Mouse (Mus musculus): ENCODE data around the gene Sesn2. TPM values are rescaled to one million over a fixed set of nuclear protein-coding genes. Genes with fewer than 3 reads are reported as not detected.

Gene Sesn2
- polyA plus RNA-seq, 1 experiment from 2014 or later: 10.5 TPM

DNA sequence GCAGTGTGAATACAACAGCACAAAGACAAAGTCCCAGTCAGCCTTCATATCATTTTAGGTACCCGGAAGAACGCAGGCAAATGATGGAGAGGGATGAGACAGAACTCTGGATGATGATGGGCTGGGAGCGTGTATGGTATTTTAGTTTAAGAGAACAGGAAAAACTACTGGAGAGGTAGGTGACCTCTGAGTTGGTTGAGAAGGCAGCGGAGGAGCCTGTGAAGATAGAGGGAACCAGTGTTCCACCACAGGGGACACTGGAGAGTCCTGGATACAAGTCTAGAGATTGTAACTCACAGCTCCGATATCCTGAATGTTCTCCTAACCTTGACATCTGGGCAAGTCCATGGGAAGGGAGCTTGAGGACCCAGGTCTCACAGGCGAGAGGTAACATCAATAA is 4.1 kb downstream of the Sesn2 start:
- no peak overlapping the region for H3K27ac ChIP-seq (ENCODE audit: low read depth, low read length)
- H3K9me3 ChIP-seq (ENCODE audit: control insufficient read depth, low read length): no peaks in the 10 kb centered on the region
- H3K4me3 ChIP-seq (ENCODE audit: low read depth, low read length): no peak overlapping the region
- no peak overlapping the region for H3K9ac ChIP-seq (ENCODE audit: low read depth, low read length)
- no peaks in the 10 kb centered on the region for H3K27me3 ChIP-seq (replicated peaks; ENCODE audit: control insufficient read depth, insufficient read depth, low read length)
- DNase-seq (ENCODE audit: low spot score): no peak
- no peak overlapping the region for H3K4me2 ChIP-seq
- no peaks in the 10 kb centered on the region for H3K36me3 ChIP-seq (ENCODE audit: control insufficient read depth, insufficient read depth, low read length)
- no peak for ATAC-seq (replicated peaks; ENCODE audit: low FRiP score)
- 84% methylated on average over 6 of the region's 6 CpGs for WGBS
- H3K4me1 ChIP-seq (replicated peaks; ENCODE audit: control insufficient read depth, insufficient read depth, low read length): peaks cover 55% of the 10 kb centered on the region

DNA sequence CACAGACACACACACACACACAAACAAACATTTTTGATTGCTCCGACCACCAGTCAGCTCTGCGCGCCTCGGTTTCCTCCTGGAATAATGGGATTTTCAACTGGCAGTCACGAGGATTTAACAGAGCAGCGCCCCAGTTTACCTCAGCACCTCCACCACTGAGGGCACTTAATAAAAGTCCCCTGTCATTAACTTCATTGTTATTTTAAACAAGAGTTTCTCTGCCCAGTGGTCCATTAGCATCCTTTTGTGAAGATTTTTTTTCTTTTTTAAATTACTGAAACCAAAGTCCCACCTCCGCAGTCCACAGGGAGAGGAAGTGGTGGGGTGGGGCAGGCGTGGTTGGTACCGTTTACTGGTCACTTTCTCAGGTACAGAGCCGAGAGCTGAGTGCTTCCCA is 4.5 kb downstream of the Sesn2 start:
- Histone ChIP-seq H3K9me3 (ENCODE audit: control insufficient read depth, low read length) (no peaks in the 10 kb centered on the region), H3K9ac (ENCODE audit: low read depth, low read length) (no peak overlapping the region), H3K36me3 (ENCODE audit: control insufficient read depth, insufficient read depth, low read length) (no peaks in the 10 kb centered on the region), H3K4me2 (peak overlapping the region; percentile 43; the same call in 1 of the 2 replicates), H3K4me1 (replicated peaks; ENCODE audit: control insufficient read depth, insufficient read depth, low read length) (peaks cover 54% of the 10 kb centered on the region), H3K27me3 (replicated peaks; ENCODE audit: control insufficient read depth, insufficient read depth, low read length) (no peaks in the 10 kb centered on the region), H3K4me3 (ENCODE audit: low read depth, low read length) (no peak overlapping the region), H3K27ac (ENCODE audit: low read depth, low read length) (peak overlapping the region; percentile 56; the same call in 1 of the 2 replicates)
- DNase-seq (ENCODE audit: low spot score) (no peak), ATAC-seq (replicated peaks; ENCODE audit: low FRiP score) (no peak)
- WGBS: 49% methylated on average over 10 of the region's 10 CpGs

DNA sequence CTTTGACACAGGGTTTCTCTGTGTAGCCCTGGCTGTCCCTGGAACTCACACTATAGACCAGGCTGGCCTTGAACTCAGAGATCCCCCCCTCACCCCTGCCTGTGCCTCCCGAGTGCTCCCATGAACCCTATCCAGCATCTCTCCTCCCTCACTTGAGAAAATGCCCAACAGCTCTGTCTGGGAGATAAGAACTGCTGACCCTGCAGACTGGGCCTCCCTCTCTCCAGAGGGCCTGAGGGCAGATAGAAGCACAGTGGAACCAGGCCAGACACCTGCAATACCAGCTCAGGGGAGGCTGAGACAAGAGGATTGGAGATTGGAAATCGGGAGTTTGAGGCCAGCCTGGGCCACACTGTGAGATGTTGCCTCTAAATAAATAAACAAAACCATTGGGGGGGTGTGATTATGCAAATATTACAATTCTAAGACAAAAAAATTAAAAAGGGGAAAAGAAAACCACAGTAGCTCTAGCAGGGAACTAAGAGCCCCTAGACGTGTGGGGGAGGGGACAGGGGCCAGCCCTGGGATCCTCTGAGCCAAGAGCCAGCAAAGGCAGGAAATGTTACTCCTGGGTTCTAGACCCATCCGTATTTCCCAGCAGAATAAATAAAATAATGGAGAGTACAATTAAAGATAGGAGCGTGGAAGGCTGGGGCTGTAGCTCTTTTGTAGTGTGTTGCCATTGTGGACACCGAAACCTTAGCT is 5.1 kb downstream of the Sesn2 start:
- Histone ChIP-seq H3K9ac (ENCODE audit: low read depth, low read length) (0 out of 2 replicates have a peak overlapping the region, but pooled peaks have one; percentile 5), H3K4me1 (replicated peaks; ENCODE audit: control insufficient read depth, insufficient read depth, low read length) (peaks cover 50% of the 10 kb centered on the region)

DNA sequence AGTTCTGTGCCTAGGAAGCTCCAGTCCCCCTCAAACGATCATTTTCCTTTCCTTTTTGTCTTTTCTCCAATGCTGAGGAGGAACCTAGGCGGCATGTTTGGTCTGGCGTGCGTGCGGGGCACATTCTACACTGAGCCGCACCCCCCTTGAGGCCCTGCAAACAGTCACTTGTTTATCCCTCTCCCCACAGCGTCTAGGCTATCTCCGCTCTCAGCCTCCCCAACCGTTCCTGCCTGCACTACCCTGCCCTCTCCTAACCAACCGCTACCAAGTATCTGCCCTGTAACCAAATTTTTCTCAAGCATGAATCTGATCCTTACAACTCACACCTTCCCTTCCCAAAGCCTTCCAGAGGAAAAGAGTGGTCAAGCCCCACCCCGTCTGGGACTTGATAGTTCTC is 7.0 kb downstream of the Sesn2 start:
- WGBS: 56% methylated on average over 11 of the region's 11 CpGs
- H3K9ac ChIP-seq (ENCODE audit: low read depth, low read length): peak overlapping the region; percentile 35; the same call in 1 of the 2 replicates
- H3K27ac ChIP-seq (ENCODE audit: low read depth, low read length): peak overlapping the region; percentile 74
- H3K27me3 ChIP-seq (replicated peaks; ENCODE audit: control insufficient read depth, insufficient read depth, low read length): no peaks in the 10 kb centered on the region
- ATAC-seq (replicated peaks; ENCODE audit: low FRiP score) (peak; percentile 91), DNase-seq (ENCODE audit: low spot score) (no peak)
- H3K36me3 ChIP-seq (ENCODE audit: control insufficient read depth, insufficient read depth, low read length): peaks cover 9% of the 10 kb centered on the region; the same call in 1 of the 2 replicates
- H3K4me3 ChIP-seq (ENCODE audit: low read depth, low read length): no peak overlapping the region; the same call in 1 of the 2 replicates
- H3K4me1 ChIP-seq (replicated peaks; ENCODE audit: control insufficient read depth, insufficient read depth, low read length): peaks cover 44% of the 10 kb centered on the region
- H3K4me2 ChIP-seq: peak overlapping the region; percentile 55
- H3K9me3 ChIP-seq (ENCODE audit: control insufficient read depth, low read length): no peaks in the 10 kb centered on the region

More for the DNA sequence above, 5.1 kb downstream of the Sesn2 start:
- Histone ChIP-seq H3K27me3 (replicated peaks; ENCODE audit: control insufficient read depth, insufficient read depth, low read length) (no peaks in the 10 kb centered on the region), H3K4me2 (peak overlapping the region; percentile 43), H3K4me3 (ENCODE audit: low read depth, low read length) (no peak overlapping the region), H3K27ac (ENCODE audit: low read depth, low read length) (peak overlapping the region; percentile 56; the same call in 1 of the 2 replicates), H3K36me3 (ENCODE audit: control insufficient read depth, insufficient read depth, low read length) (no peaks in the 10 kb centered on the region), H3K9me3 (ENCODE audit: control insufficient read depth, low read length) (no peaks in the 10 kb centered on the region)
- WGBS: 44% methylated on average over 6 of the region's 6 CpGs
- no peak for DNase-seq (ENCODE audit: low spot score)
- 0 out of 2 replicates have a peak, but pooled peaks have one; percentile 29 for ATAC-seq (replicated peaks; ENCODE audit: low FRiP score)

DNA sequence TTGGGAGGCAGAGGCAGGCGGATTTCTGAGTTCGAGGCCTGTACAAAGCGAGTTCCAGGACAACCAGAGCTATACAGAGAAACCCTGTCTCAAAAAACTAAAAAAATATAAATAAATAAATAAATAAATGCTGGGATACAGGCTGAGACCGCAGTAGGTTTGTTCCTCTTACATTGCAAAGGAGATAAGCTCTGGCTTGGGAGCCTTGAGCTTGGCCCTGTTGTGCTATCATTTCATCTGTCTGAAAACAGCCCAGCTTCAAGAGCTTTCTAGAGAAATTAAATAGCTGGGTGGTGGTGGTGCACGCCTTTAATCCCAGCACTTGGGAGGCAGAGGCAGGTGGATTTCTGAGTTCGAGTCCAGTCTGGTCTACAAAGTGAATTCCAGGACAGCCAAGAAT is 8.7 kb downstream of the Sesn2 start:
- Histone ChIP-seq H3K9me3 (ENCODE audit: control insufficient read depth, low read length) (no peaks in the 10 kb centered on the region), H3K4me3 (ENCODE audit: low read depth, low read length) (no peak overlapping the region), H3K36me3 (ENCODE audit: control insufficient read depth, insufficient read depth, low read length) (peaks cover 17% of the 10 kb centered on the region; the same call in 1 of the 2 replicates), H3K4me2 (no peak overlapping the region), H3K9ac (ENCODE audit: low read depth, low read length) (no peak overlapping the region), H3K27me3 (replicated peaks; ENCODE audit: control insufficient read depth, insufficient read depth, low read length) (no peaks in the 10 kb centered on the region), H3K4me1 (replicated peaks; ENCODE audit: control insufficient read depth, insufficient read depth, low read length) (peaks cover 33% of the 10 kb centered on the region), H3K27ac (ENCODE audit: low read depth, low read length) (no peak overlapping the region)
- DNase-seq (ENCODE audit: low spot score) (no peak), ATAC-seq (replicated peaks; ENCODE audit: low FRiP score) (no peak)
- 85% methylated on average over 6 of the region's 6 CpGs for WGBS

DNA sequence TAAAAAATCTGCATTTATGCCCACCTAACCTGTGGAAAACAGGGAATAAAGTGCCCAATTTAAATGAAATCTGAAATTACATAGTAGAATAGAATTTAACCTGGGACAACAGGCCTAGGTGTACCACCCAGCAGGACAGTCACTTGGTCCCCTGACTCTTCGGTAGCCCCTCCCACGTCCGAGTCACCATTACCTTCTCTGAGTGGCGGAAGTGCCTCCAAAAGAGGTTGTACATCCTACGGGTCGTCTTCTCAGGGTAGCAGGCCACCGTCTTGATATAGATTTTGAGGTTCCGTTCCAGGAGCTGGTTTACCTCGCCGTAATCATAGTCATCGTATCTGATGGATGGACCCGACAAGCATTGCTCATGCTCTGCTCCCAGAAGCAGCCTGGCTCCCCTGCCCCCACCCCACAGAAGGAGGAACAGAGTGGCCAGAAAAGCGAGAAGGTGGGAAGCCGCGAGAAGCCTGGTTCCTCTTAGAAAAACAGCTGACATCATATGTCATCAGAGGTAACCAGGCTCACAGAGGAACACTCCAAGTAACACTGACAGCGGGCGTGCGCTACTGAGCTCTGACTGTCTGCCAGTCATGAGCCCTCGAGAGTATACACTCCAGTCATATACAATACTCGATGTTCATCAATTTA is 15.9 kb downstream of the Sesn2 start:
- WGBS: 68% methylated on average over 20 of the region's 20 CpGs
- no peak for ATAC-seq (replicated peaks; ENCODE audit: low FRiP score)
- H3K36me3 ChIP-seq (ENCODE audit: control insufficient read depth, insufficient read depth, low read length): peaks cover 18% of the 10 kb centered on the region; the same call in 1 of the 2 replicates
- no peak overlapping the region for H3K4me2 ChIP-seq
- no peak overlapping the region for H3K4me3 ChIP-seq (ENCODE audit: low read depth, low read length)
- no peaks in the 10 kb centered on the region for H3K27me3 ChIP-seq (replicated peaks; ENCODE audit: control insufficient read depth, insufficient read depth, low read length)
- no peak for DNase-seq (ENCODE audit: low spot score)
- H3K9me3 ChIP-seq (ENCODE audit: control insufficient read depth, low read length): no peaks in the 10 kb centered on the region
- H3K27ac ChIP-seq (ENCODE audit: low read depth, low read length): no peak overlapping the region
- H3K9ac ChIP-seq (ENCODE audit: low read depth, low read length): no peak overlapping the region
- peaks cover 3% of the 10 kb centered on the region for H3K4me1 ChIP-seq (replicated peaks; ENCODE audit: control insufficient read depth, insufficient read depth, low read length)

DNA sequence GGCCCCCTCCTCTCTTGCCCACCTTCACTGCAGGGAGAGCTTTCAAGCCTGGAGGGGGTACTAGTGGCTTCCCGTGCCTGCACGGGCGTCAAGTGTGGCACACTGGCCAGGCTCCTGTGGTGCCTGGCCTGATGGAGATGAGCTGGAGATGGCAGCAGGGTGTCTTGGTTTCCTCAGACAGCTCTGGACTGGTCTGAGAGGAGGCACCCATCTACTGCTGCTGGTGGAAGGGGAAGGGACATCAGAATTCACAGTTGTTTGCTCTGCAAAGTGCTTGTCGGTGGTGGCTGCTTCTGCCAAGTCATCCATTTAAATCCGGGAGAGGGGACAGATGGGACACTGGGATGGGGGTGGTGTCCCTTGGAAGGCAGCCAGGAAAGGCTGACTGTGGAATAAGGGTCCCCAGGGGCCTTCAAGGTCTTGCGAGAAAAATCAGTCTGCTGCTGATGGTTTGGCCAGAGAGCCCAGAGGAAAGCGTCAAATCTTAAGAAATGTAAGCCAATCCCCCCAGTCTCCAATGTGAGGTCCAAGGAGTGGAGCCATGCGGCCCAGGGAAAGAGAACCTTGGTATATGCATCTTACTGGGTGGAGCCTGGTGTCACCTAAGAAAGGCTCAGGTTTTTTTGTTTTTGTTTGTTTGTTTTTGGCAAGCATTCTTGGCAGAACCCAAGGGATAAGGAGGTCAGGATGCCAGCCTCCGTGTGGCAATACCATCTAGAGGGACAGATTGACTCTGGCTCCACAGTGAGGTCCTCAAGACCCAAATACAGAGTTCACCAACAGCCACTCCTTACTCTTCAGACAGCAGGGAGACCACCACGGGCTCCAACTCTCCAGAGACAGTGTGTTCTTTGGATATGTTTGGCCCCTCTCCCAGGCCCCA is 17.9 kb downstream of the Sesn2 start:
- Histone ChIP-seq H3K4me3 (ENCODE audit: low read depth, low read length) (no peak overlapping the region), H3K36me3 (ENCODE audit: control insufficient read depth, insufficient read depth, low read length) (peaks cover 5% of the 10 kb centered on the region; the same call in 1 of the 2 replicates), H3K4me1 (replicated peaks; ENCODE audit: control insufficient read depth, insufficient read depth, low read length) (peaks cover 3% of the 10 kb centered on the region; the same call in 1 of the 2 replicates), H3K4me2 (no peak overlapping the region), H3K27me3 (replicated peaks; ENCODE audit: control insufficient read depth, insufficient read depth, low read length) (no peaks in the 10 kb centered on the region), H3K9me3 (ENCODE audit: control insufficient read depth, low read length) (no peaks in the 10 kb centered on the region), H3K27ac (ENCODE audit: low read depth, low read length) (no peak overlapping the region), H3K9ac (ENCODE audit: low read depth, low read length) (no peak overlapping the region)
- ATAC-seq (replicated peaks; ENCODE audit: low FRiP score): no peak
- no peak for DNase-seq (ENCODE audit: low spot score)
- 71% methylated on average over 10 of the region's 10 CpGs for WGBS

DNA sequence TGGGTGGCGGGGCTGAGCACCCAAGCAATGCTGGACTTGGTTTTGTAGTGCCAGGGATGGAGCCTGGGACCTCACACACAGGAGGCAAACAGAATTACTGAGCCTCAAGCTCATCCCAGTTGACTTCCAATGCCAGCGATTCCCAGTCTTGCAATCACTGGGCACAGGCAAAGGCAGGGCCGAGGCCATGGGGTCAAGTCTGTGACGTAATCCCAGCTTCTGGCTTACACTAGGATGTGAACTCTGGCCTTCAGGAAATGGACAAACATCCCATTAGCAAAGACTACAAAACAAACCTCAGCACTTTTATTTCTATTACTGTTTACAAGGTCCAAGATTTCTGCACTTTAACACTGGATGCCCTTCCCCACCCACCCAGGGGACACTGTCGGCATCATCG is 18.6 kb downstream of the Sesn2 start:
- Histone ChIP-seq H3K4me1 (replicated peaks; ENCODE audit: control insufficient read depth, insufficient read depth, low read length) (peaks cover 3% of the 10 kb centered on the region; the same call in 1 of the 2 replicates), H3K27me3 (replicated peaks; ENCODE audit: control insufficient read depth, insufficient read depth, low read length) (no peaks in the 10 kb centered on the region), H3K9me3 (ENCODE audit: control insufficient read depth, low read length) (no peaks in the 10 kb centered on the region), H3K4me3 (ENCODE audit: low read depth, low read length) (no peak overlapping the region), H3K4me2 (no peak overlapping the region), H3K36me3 (ENCODE audit: control insufficient read depth, insufficient read depth, low read length) (peaks cover 2% of the 10 kb centered on the region; the same call in 1 of the 2 replicates), H3K27ac (ENCODE audit: low read depth, low read length) (no peak overlapping the region), H3K9ac (ENCODE audit: low read depth, low read length) (no peak overlapping the region)
- WGBS: 69% methylated on average over 6 of the region's 6 CpGs
- 0 out of 2 replicates have a peak, but pooled peaks have one; percentile 29 for ATAC-seq (replicated peaks; ENCODE audit: low FRiP score)
- DNase-seq (ENCODE audit: low spot score): no peak
